Mouse (Mus musculus) heart, postnatal 4 days (tissue): ENCODE results near the gene Dnajc5. TPM values are rescaled to one million over a fixed set of nuclear protein-coding genes. Genes with fewer than 3 reads are reported as not detected.
"Not testable (repeated sequence)": the region's sequence is repeated elsewhere in the genome, so short reads cannot be mapped to it uniquely, and the experiment has no call there.

ENCODE experiments used
- DNase-seq: peaks from one replicate; pipeline ENCODE4 v3.0.0; 2021
- total RNA-seq, 2 experiments: library from RNA; stranded (reverse); gene quantifications; 2 replicates each; pipeline ENCODE4 v1.2.3; 2021

Gene Dnajc5
- total RNA-seq = 100 to 1,000 TPM; 111 to 119 TPM

- peak; percentile 98 for DNase-seq
Observed at GRCm38 (mm10) chr2:181520118-181520935, at the start of gene Dnajc5. Dnajc5 (plus strand) TSS chr2:181520485.

GRCm38 (mm10) chr2:181471246-181471645 lies 49.0 kb upstream of the Dnajc5 start:
- peak; percentile 75 for DNase-seq

- no peak for DNase-seq
Observed at GRCm38 (mm10) chr2:181472256-181472827, 47.9 kb upstream of the Dnajc5 start.

GRCm38 (mm10) chr2:181483120-181483519 lies 37.2 kb upstream of the Dnajc5 start:
- DNase-seq = no peak

- DNase-seq = peak; percentile 54
Observed at GRCm38 (mm10) chr2:181483562-181484318, 36.5 kb upstream of the Dnajc5 start.

- peak; percentile 46 for DNase-seq
Observed at GRCm38 (mm10) chr2:181484456-181485233, 35.6 kb upstream of the Dnajc5 start.

GRCm38 (mm10) chr2:181485741-181486140 lies 34.5 kb upstream of the Dnajc5 start:
- DNase-seq = no peak

- peak; percentile 59 for DNase-seq
Observed at GRCm38 (mm10) chr2:181487338-181488277, 32.7 kb upstream of the Dnajc5 start.

- no peak for DNase-seq
Observed at GRCm38 (mm10) chr2:181491432-181492205, 28.7 kb upstream of the Dnajc5 start.

GRCm38 (mm10) chr2:181492206-181492605 lies 28.1 kb upstream of the Dnajc5 start:
- no peak for DNase-seq

- DNase-seq = no peak
Observed at GRCm38 (mm10) chr2:181493156-181493927, 26.9 kb upstream of the Dnajc5 start, which contains the start of gene Abhd16b. Abhd16b (plus strand) TSS chr2:181493206.

GRCm38 (mm10) chr2:181494266-181494945 lies 25.9 kb upstream of the Dnajc5 start:
- no peak for DNase-seq

GRCm38 (mm10) chr2:181495845-181496244 lies 24.4 kb upstream of the Dnajc5 start:
- not testable (repeated sequence) for DNase-seq

- DNase-seq = peak; percentile 80
Observed at GRCm38 (mm10) chr2:181496281-181496680, 24.0 kb upstream of the Dnajc5 start.

- peak; percentile 94 for DNase-seq
Observed at GRCm38 (mm10) chr2:181496831-181497547, 23.3 kb upstream of the Dnajc5 start, which contains the start of gene Tpd52l2. Tpd52l2 (plus strand) TSS chr2:181497142.

GRCm38 (mm10) chr2:181497548-181497875 lies 22.8 kb upstream of the Dnajc5 start:
- peak; percentile 66 for DNase-seq

- no peak for DNase-seq
Observed at GRCm38 (mm10) chr2:181498644-181499043, 21.6 kb upstream of the Dnajc5 start.

GRCm38 (mm10) chr2:181509191-181509590 lies 11.1 kb upstream of the Dnajc5 start:
- DNase-seq = no peak
